Mouse (Mus musculus) CH12.LX (cell line): ENCODE measurements at regions not wholly inside any gene's neighbourhood (a gene's known extent, or its start where the extent isn't known, plus 50 kb on each side); places are given as distances from the start of the nearest gene placed in this dataset.

Experiments
- DNase-seq: peaks from one replicate; pipeline ENCODE4 v3.0.0-alpha.2; 2013; ENCODE audit errors: extremely low read depth
- H3K27ac ChIP-seq: 2 replicates; pipeline ENCODE4 v1.5.1; 2012; ENCODE audit warnings: low read depth, mild to moderate bottlenecking, control low read depth, moderate library complexity; ENCODE audit not compliant: insufficient read depth
- H3K27me3 ChIP-seq: replicated peaks from 2 replicates; pipeline ENCODE3; 2012; ENCODE audit warnings: inconsistent platforms
- H3K36me3 ChIP-seq, 2 experiments: replicated peaks in 1 of 2; 2 replicates each; pipeline versions ENCODE3 to v1.6.1; 2012; ENCODE audit warnings: inconsistent platforms in 1 of 2, low read length in 1 of 2, mild to moderate bottlenecking in 1 of 2, mixed read lengths in 1 of 2, moderate library complexity in 1 of 2; ENCODE audit not compliant: control insufficient read depth in 1 of 2, insufficient read depth in 1 of 2
- H3K4me1 ChIP-seq, 2 experiments: 2 replicates each; pipeline ENCODE4 v1.6.1; 2012; ENCODE audit warnings: inconsistent platforms in 1 of 2, moderate library complexity in 1 of 2; ENCODE audit not compliant: insufficient read depth in 2 of 2, control insufficient read depth in 1 of 2
- H3K4me2 ChIP-seq: 2 replicates; pipeline ENCODE4 v1.6.1; 2012; ENCODE audit warnings: low read depth, mild to moderate bottlenecking, control low read depth; ENCODE audit not compliant: poor library complexity, insufficient read depth, severe bottlenecking
- H3K4me3 ChIP-seq, 3 experiments: fragments of 150-350 bp in 1 of 3; sonication (generic) in 1 of 3; replicated peaks in 1 of 3; 2 replicates each; pipeline versions ENCODE3 to v1.5.1; 2011 to 2012; ENCODE audit warnings: low read depth in 2 of 3, low read length in 2 of 3, mild to moderate bottlenecking in 2 of 3, moderate library complexity in 2 of 3, control low read depth in 1 of 3, improper control_type of control experiment in 1 of 3, inconsistent platforms in 1 of 3, mixed read lengths in 1 of 3; ENCODE audit not compliant: poor library complexity in 1 of 3
- H3K79me2 ChIP-seq: replicated peaks from 2 replicates; pipeline ENCODE4 v1.6.1; 2012; ENCODE audit warnings: mild to moderate bottlenecking, moderate library complexity; ENCODE audit not compliant: control insufficient read depth, poor library complexity, insufficient read depth, severe bottlenecking; ENCODE audit errors: extremely low read depth
- H3K9ac ChIP-seq: 2 replicates; pipeline ENCODE4 v1.6.1; 2012; ENCODE audit warnings: low read depth, mild to moderate bottlenecking, control low read depth, moderate library complexity; ENCODE audit not compliant: insufficient read depth
- H3K9me3 ChIP-seq: replicated peaks from 2 replicates; pipeline ENCODE3; 2012; ENCODE audit warnings: low read length, inconsistent platforms, mixed read lengths
- BHLHE40 ChIP-seq: IDR thresholded peaks from 2 replicates; pipeline ENCODE4 v1.6.1; 2011; ENCODE audit warnings: mild to moderate bottlenecking, low read depth, low read length, improper control_type of control experiment
- CHD1 ChIP-seq: IDR thresholded peaks from 2 replicates; pipeline ENCODE4 v1.6.1; 2012; ENCODE audit warnings: low read depth, low read length, improper control_type of control experiment, inconsistent platforms
- CHD2 ChIP-seq: IDR thresholded peaks from 2 replicates; pipeline ENCODE4 v1.6.1; 2011; ENCODE audit warnings: low read length, improper control_type of control experiment
- CTCF ChIP-seq, 2 experiments: IDR thresholded peaks in 1 of 2; conservative IDR thresholded peaks in 1 of 2; 2 replicates each; pipeline ENCODE4 v1.5.1; 2011 to 2012; ENCODE audit warnings: low read depth in 2 of 2, low read length in 2 of 2, improper control_type of control experiment in 1 of 2, inconsistent platforms in 1 of 2, mild to moderate bottlenecking in 1 of 2, moderate library complexity in 1 of 2
- E2F4 ChIP-seq: IDR thresholded peaks from 2 replicates; pipeline ENCODE4 v1.6.1; 2011; ENCODE audit warnings: low read depth, low read length, improper control_type of control experiment; ENCODE audit not compliant: insufficient replicate concordance
- GABPA ChIP-seq: IDR thresholded peaks from 2 replicates; pipeline ENCODE4 v1.6.1; 2012; ENCODE audit warnings: low read depth, low read length, improper control_type of control experiment, inconsistent platforms; ENCODE audit not compliant: insufficient replicate concordance
- HCFC1 ChIP-seq: IDR thresholded peaks from 2 replicates; pipeline ENCODE4 v1.6.1; 2012; ENCODE audit warnings: low read depth, mild to moderate bottlenecking, inconsistent platforms, low read length, improper control_type of control experiment
- KAT2A ChIP-seq: IDR thresholded peaks from 2 replicates; pipeline ENCODE4 v1.6.1; 2012; ENCODE audit warnings: low read length, improper control_type of control experiment, inconsistent platforms; ENCODE audit not compliant: insufficient replicate concordance
- MEF2A ChIP-seq: IDR thresholded peaks from 2 replicates; pipeline ENCODE4 v1.6.1; 2014; ENCODE audit warnings: low read depth, mild to moderate bottlenecking, inconsistent platforms, low read length, improper control_type of control experiment, borderline replicate concordance
- MXI1 ChIP-seq: IDR thresholded peaks from 2 replicates; pipeline ENCODE4 v1.6.1; 2011; ENCODE audit warnings: mild to moderate bottlenecking, low read depth, low read length, improper control_type of control experiment
- PAX5 ChIP-seq: IDR thresholded peaks from 2 replicates; pipeline ENCODE4 v1.6.1; 2012; ENCODE audit warnings: low read length, inconsistent platforms, mixed read lengths
- RAD21 ChIP-seq: IDR thresholded peaks from 2 replicates; pipeline ENCODE4 v1.6.1; 2011; ENCODE audit warnings: low read depth, mild to moderate bottlenecking, low read length, improper control_type of control experiment, moderate library complexity
- RCOR1 ChIP-seq: conservative IDR thresholded peaks from 2 replicates; pipeline ENCODE4 v1.6.1; 2012; ENCODE audit warnings: low read depth, mild to moderate bottlenecking, inconsistent platforms, low read length, improper control_type of control experiment
- SIN3A ChIP-seq: IDR thresholded peaks from 2 replicates; pipeline ENCODE4 v1.6.1; 2012; ENCODE audit warnings: low read length, improper control_type of control experiment, inconsistent platforms
- TCF12 ChIP-seq: IDR thresholded peaks from 2 replicates; pipeline ENCODE4 v1.6.1; 2014; ENCODE audit warnings: low read depth, mild to moderate bottlenecking, inconsistent platforms, low read length, improper control_type of control experiment
- USF1 ChIP-seq: IDR thresholded peaks from 2 replicates; pipeline ENCODE4 v1.6.1; 2014; ENCODE audit warnings: low read depth, mild to moderate bottlenecking, inconsistent platforms, low read length, improper control_type of control experiment
- ZC3H11A ChIP-seq: IDR thresholded peaks from 2 replicates; pipeline ENCODE4 v1.6.1; 2012; ENCODE audit warnings: low read depth, mild to moderate bottlenecking, inconsistent platforms, low read length, improper control_type of control experiment
- ZMIZ1 ChIP-seq: IDR thresholded peaks from 2 replicates; pipeline ENCODE4 v1.6.1; 2012; ENCODE audit warnings: low read depth, mild to moderate bottlenecking, inconsistent platforms, low read length, improper control_type of control experiment
- ZNF384 ChIP-seq: IDR thresholded peaks from 2 replicates; pipeline ENCODE4 v1.6.1; 2012; ENCODE audit warnings: low read depth, low read length, improper control_type of control experiment, inconsistent platforms
- dilution Hi-C: fragments of 300-500 bp; cut with MboI; formaldehyde crosslinking; loops from 2 replicates; pipeline ENCODE4 v1.14.3; 2020; ENCODE audit warnings: low sequenced_read_pairs; ENCODE audit not compliant: extremely low pct_unique_long_range_greater_than_20kb, extremely low pct_ligation_motif_present
- in situ Hi-C: fragments of 300-500 bp; cut with MboI; formaldehyde crosslinking; loops from 3 replicates; pipeline ENCODE4 v1.14.3; 2019; ENCODE audit warnings: low sequenced_read_pairs, low pct_ligation_motif_present, low pct_unique_long_range_greater_than_20kb, mixed read lengths

DNA sequence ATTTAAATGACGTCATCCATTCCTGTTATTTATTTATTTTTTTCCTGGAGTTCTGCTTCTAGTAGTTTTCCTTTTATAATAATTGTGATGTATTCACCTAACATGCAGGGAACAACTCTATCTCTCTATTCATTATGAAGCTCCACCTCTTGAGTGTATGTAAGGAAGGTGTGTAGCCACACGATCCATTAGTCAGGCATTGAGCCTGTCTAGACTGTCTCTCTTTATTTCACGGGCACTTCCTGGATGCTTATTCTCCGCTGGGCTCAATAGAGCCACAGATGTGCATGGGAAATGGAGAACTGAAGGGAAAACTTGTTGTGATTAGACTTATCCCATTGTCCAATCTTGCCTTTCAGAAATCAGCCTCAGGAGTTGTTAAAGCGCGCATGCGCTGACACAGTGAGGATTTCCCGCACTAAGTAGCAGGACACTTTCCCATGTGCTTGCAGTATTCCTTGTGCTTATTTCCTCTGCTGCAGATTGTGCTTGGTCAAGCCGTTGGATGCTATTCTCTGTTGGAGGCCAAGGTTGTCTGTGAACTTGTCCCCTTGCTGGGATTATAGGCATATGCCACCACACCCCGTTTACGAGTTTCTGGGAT is 71.5 kb upstream of the Fst start (continued):
- TF ChIP-seq ZNF384, result no peak

DNA sequence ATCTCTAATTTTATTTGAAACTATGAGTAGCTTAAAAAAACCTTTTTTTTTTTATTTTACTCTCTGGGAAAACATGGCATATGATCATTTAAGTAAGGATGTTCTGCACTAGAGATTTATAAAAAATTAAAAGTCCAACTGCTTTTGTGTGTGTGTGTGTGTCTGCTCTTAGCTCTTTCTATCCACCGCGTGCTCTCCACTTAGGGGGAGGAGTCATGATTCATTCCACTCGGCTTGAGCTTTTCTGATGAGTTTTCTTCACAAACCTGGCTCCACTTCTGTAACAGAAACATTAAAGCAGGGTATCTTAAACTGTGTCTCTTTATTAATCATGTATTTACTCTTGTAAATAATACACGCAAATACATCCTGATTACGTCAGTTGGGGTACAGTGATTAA is 73.0 kb upstream of the Fst start:
- TF ChIP-seq ZNF384 (no peak), USF1 (no peak), RAD21 (no peak), BHLHE40 (no peak), CHD1 (no peak), HCFC1 (no peak), PAX5 (no peak), GABPA (no peak), E2F4 (no peak), MEF2A (no peak), CTCF (conservative IDR thresholded peaks at IDR 0.05 in 1 of 2, IDR thresholded peaks at IDR 0.05 in 1 of 2; ENCODE audit: low read depth in 2 of 2, low read length in 2 of 2) (no peak), ZMIZ1 (no peak), RCOR1 (no peak), ZC3H11A (no peak), TCF12 (no peak), CHD2 (no peak), SIN3A (no peak), MXI1 (no peak), KAT2A (no peak)
- Histone ChIP-seq H3K79me2 (no peaks in the 10 kb centered on the region), H3K36me3 (no peaks in the 10 kb centered on the region), H3K27me3 (no peaks in the 10 kb centered on the region), H3K9ac (no peak overlapping the region), H3K9me3 (no peaks in the 10 kb centered on the region), H3K27ac (no peak overlapping the region), H3K4me1 (0 out of 4 replicates have a peak, but pooled peaks cover 0 to 2% of the 10 kb centered on the region in 2 experiments), H3K4me2 (no peak overlapping the region), H3K4me3 (no peak overlapping the region)
- dilution Hi-C loops (no loop called here), in situ Hi-C loops (no loop called here)
- DNase-seq, result no peak
